Mouse (Mus musculus): ENCODE data around the gene Stx8. TPM values are rescaled to one million over a fixed set of nuclear protein-coding genes. Genes with fewer than 3 reads are reported as not detected.

Stx8 gene
- polyA plus RNA-seq, 1 experiment from 2014 or later, result 16.6 TPM

GRCm38 (mm10) chr11:68051305-68051704, 85.3 kb downstream of the Stx8 start:
- no peak for ATAC-seq (ENCODE audit: low read depth)
- no peaks in the 10 kb centered on the region for H3K9me3 ChIP-seq (replicated peaks; ENCODE audit: control insufficient read depth, low read length)
- WGBS (ENCODE audit: insufficient replicate concordance), result 59% methylated on average over 4 of the region's 4 CpGs
- H3K4me3 ChIP-seq (ENCODE audit: low read depth, low read length), result no peak overlapping the region
- no peaks in the 10 kb centered on the region for H3K4me1 ChIP-seq (ENCODE audit: control insufficient read depth, low read depth, low read length)
- H3K27ac ChIP-seq (ENCODE audit: low read length), result no peak overlapping the region
- no peak overlapping the region for H3K9ac ChIP-seq (ENCODE audit: low read depth, low read length)
- no peak overlapping the region for H3K4me2 ChIP-seq (ENCODE audit: low read depth, low read length)
- H3K36me3 ChIP-seq (ENCODE audit: control insufficient read depth, insufficient read depth), result no peaks in the 10 kb centered on the region
- H3K27me3 ChIP-seq (ENCODE audit: control insufficient read depth, insufficient read depth, low read depth, low read length), result no peaks in the 10 kb centered on the region

- no peaks in the 10 kb centered on the region for H3K4me1 ChIP-seq (ENCODE audit: control insufficient read depth, low read depth, low read length)
- no peaks in the 10 kb centered on the region for H3K9me3 ChIP-seq (replicated peaks; ENCODE audit: control insufficient read depth, low read length)
- H3K27ac ChIP-seq (ENCODE audit: low read length), result no peak overlapping the region
- H3K4me3 ChIP-seq (ENCODE audit: low read depth, low read length), result no peak overlapping the region
- H3K9ac ChIP-seq (ENCODE audit: low read depth, low read length), result no peak overlapping the region
- no peak overlapping the region for H3K4me2 ChIP-seq (ENCODE audit: low read depth, low read length)
- WGBS (ENCODE audit: insufficient replicate concordance), result 61% methylated on average over 5 of the region's 5 CpGs
- no peaks in the 10 kb centered on the region for H3K36me3 ChIP-seq (ENCODE audit: control insufficient read depth, insufficient read depth)
- H3K27me3 ChIP-seq (ENCODE audit: control insufficient read depth, insufficient read depth, low read depth, low read length), result no peaks in the 10 kb centered on the region
- ATAC-seq (ENCODE audit: low read depth), result no peak
These were observed 92.6 kb downstream of the Stx8 start for GRCm38 (mm10) chr11:68058466-68059201.

GRCm38 (mm10) chr11:68060651-68061050, 94.7 kb downstream of the Stx8 start:
- H3K4me3 ChIP-seq (ENCODE audit: low read depth, low read length), result no peak overlapping the region
- WGBS (ENCODE audit: insufficient replicate concordance), result 46% methylated on average over 4 of the region's 4 CpGs
- no peaks in the 10 kb centered on the region for H3K36me3 ChIP-seq (ENCODE audit: control insufficient read depth, insufficient read depth)
- H3K9ac ChIP-seq (ENCODE audit: low read depth, low read length), result no peak overlapping the region
- no peak for ATAC-seq (ENCODE audit: low read depth)
- no peak overlapping the region for H3K4me2 ChIP-seq (ENCODE audit: low read depth, low read length)
- no peaks in the 10 kb centered on the region for H3K4me1 ChIP-seq (ENCODE audit: control insufficient read depth, low read depth, low read length)
- no peaks in the 10 kb centered on the region for H3K9me3 ChIP-seq (replicated peaks; ENCODE audit: control insufficient read depth, low read length)
- H3K27ac ChIP-seq (ENCODE audit: low read length), result no peak overlapping the region
- no peaks in the 10 kb centered on the region for H3K27me3 ChIP-seq (ENCODE audit: control insufficient read depth, insufficient read depth, low read depth, low read length)

- 49% methylated on average over 2 of the region's 2 CpGs for WGBS (ENCODE audit: insufficient replicate concordance)
- Histone ChIP-seq H3K27me3 (ENCODE audit: control insufficient read depth, insufficient read depth, low read depth, low read length) (no peaks in the 10 kb centered on the region), H3K4me2 (ENCODE audit: low read depth, low read length) (no peak overlapping the region), H3K4me1 (ENCODE audit: control insufficient read depth, low read depth, low read length) (no peaks in the 10 kb centered on the region), H3K9ac (ENCODE audit: low read depth, low read length) (no peak overlapping the region), H3K9me3 (replicated peaks; ENCODE audit: control insufficient read depth, low read length) (no peaks in the 10 kb centered on the region), H3K36me3 (ENCODE audit: control insufficient read depth, insufficient read depth) (no peaks in the 10 kb centered on the region), H3K27ac (ENCODE audit: low read length) (no peak overlapping the region), H3K4me3 (ENCODE audit: low read depth, low read length) (no peak overlapping the region)
- ATAC-seq (ENCODE audit: low read depth), result no peak
These were observed 96.1 kb downstream of the Stx8 start for GRCm38 (mm10) chr11:68062116-68062515.

GRCm38 (mm10) chr11:68067806-68068205, 101.8 kb downstream of the Stx8 start:
- Histone ChIP-seq H3K9ac (ENCODE audit: low read depth, low read length) (no peak overlapping the region), H3K36me3 (ENCODE audit: control insufficient read depth, insufficient read depth) (no peaks in the 10 kb centered on the region), H3K4me2 (ENCODE audit: low read depth, low read length) (no peak overlapping the region), H3K4me3 (ENCODE audit: low read depth, low read length) (no peak overlapping the region), H3K4me1 (ENCODE audit: control insufficient read depth, low read depth, low read length) (no peaks in the 10 kb centered on the region), H3K27ac (ENCODE audit: low read length) (no peak overlapping the region), H3K9me3 (replicated peaks; ENCODE audit: control insufficient read depth, low read length) (no peaks in the 10 kb centered on the region), H3K27me3 (ENCODE audit: control insufficient read depth, insufficient read depth, low read depth, low read length) (no peaks in the 10 kb centered on the region)
- no peak for ATAC-seq (ENCODE audit: low read depth)
- WGBS (ENCODE audit: insufficient replicate concordance), result 73% methylated on average over 10 of the region's 10 CpGs

- Histone ChIP-seq H3K4me2 (ENCODE audit: low read depth, low read length) (no peak overlapping the region), H3K9ac (ENCODE audit: low read depth, low read length) (no peak overlapping the region), H3K9me3 (replicated peaks; ENCODE audit: control insufficient read depth, low read length) (no peaks in the 10 kb centered on the region), H3K27me3 (ENCODE audit: control insufficient read depth, insufficient read depth, low read depth, low read length) (no peaks in the 10 kb centered on the region), H3K27ac (ENCODE audit: low read length) (no peak overlapping the region), H3K4me3 (ENCODE audit: low read depth, low read length) (no peak overlapping the region), H3K36me3 (ENCODE audit: control insufficient read depth, insufficient read depth) (no peaks in the 10 kb centered on the region), H3K4me1 (ENCODE audit: control insufficient read depth, low read depth, low read length) (no peaks in the 10 kb centered on the region)
- 54% methylated on average over 3 of the region's 3 CpGs for WGBS (ENCODE audit: insufficient replicate concordance)
- no peak for ATAC-seq (ENCODE audit: low read depth)
These were observed 104.1 kb downstream of the Stx8 start for GRCm38 (mm10) chr11:68070086-68070485.

- H3K4me3 ChIP-seq (ENCODE audit: low read depth, low read length), result no peak overlapping the region
- WGBS (ENCODE audit: insufficient replicate concordance), result 66% methylated on average over 5 of the region's 5 CpGs
- ATAC-seq (ENCODE audit: low read depth), result no peak
- H3K27ac ChIP-seq (ENCODE audit: low read length), result no peak overlapping the region
- no peak overlapping the region for H3K4me2 ChIP-seq (ENCODE audit: low read depth, low read length)
- H3K27me3 ChIP-seq (ENCODE audit: control insufficient read depth, insufficient read depth, low read depth, low read length), result no peaks in the 10 kb centered on the region
- H3K4me1 ChIP-seq (ENCODE audit: control insufficient read depth, low read depth, low read length), result no peaks in the 10 kb centered on the region
- H3K9ac ChIP-seq (ENCODE audit: low read depth, low read length), result no peak overlapping the region
- no peaks in the 10 kb centered on the region for H3K36me3 ChIP-seq (ENCODE audit: control insufficient read depth, insufficient read depth)
- no peaks in the 10 kb centered on the region for H3K9me3 ChIP-seq (replicated peaks; ENCODE audit: control insufficient read depth, low read length)
These were observed 105.8 kb downstream of the Stx8 start for GRCm38 (mm10) chr11:68071836-68072235.

GRCm38 (mm10) chr11:68072597-68073210, 106.7 kb downstream of the Stx8 start:
- Histone ChIP-seq H3K4me1 (ENCODE audit: control insufficient read depth, low read depth, low read length) (no peaks in the 10 kb centered on the region), H3K27me3 (ENCODE audit: control insufficient read depth, insufficient read depth, low read depth, low read length) (no peaks in the 10 kb centered on the region), H3K36me3 (ENCODE audit: control insufficient read depth, insufficient read depth) (no peaks in the 10 kb centered on the region), H3K27ac (ENCODE audit: low read length) (no peak overlapping the region), H3K9ac (ENCODE audit: low read depth, low read length) (no peak overlapping the region), H3K4me3 (ENCODE audit: low read depth, low read length) (no peak overlapping the region), H3K9me3 (replicated peaks; ENCODE audit: control insufficient read depth, low read length) (no peaks in the 10 kb centered on the region), H3K4me2 (ENCODE audit: low read depth, low read length) (no peak overlapping the region)
- 53% methylated on average over 11 of the region's 11 CpGs for WGBS (ENCODE audit: insufficient replicate concordance)
- ATAC-seq (ENCODE audit: low read depth), result no peak

GRCm38 (mm10) chr11:68074686-68075085, 108.7 kb downstream of the Stx8 start:
- no peak overlapping the region for H3K9ac ChIP-seq (ENCODE audit: low read depth, low read length)
- no peaks in the 10 kb centered on the region for H3K36me3 ChIP-seq (ENCODE audit: control insufficient read depth, insufficient read depth)
- H3K27me3 ChIP-seq (ENCODE audit: control insufficient read depth, insufficient read depth, low read depth, low read length), result no peaks in the 10 kb centered on the region
- H3K4me1 ChIP-seq (ENCODE audit: control insufficient read depth, low read depth, low read length), result no peaks in the 10 kb centered on the region
- H3K4me2 ChIP-seq (ENCODE audit: low read depth, low read length), result no peak overlapping the region
- no peak for ATAC-seq (ENCODE audit: low read depth)
- no peak overlapping the region for H3K4me3 ChIP-seq (ENCODE audit: low read depth, low read length)
- no peaks in the 10 kb centered on the region for H3K9me3 ChIP-seq (replicated peaks; ENCODE audit: control insufficient read depth, low read length)
- no peak overlapping the region for H3K27ac ChIP-seq (ENCODE audit: low read length)
- 57% methylated on average over 5 of the region's 5 CpGs for WGBS (ENCODE audit: insufficient replicate concordance)

All from liver, embryonic 16.5 days (tissue).